Mouse (Mus musculus) ES-Bruce4 (cell line): ENCODE measurements around the gene Ankle1.
A peak's percentile ranks its signal among the peaks of the same experiment; 100 is the strongest.

Experiments
- CTCF ChIP-seq: IDR thresholded peaks from one replicate; pipeline ENCODE4 v1.8.1; 2011; ENCODE audit warnings: low read depth, low read length
- EP300 ChIP-seq: IDR thresholded peaks from 2 replicates; pipeline ENCODE4 v1.6.1; 2011; ENCODE audit warnings: low read depth, low read length; ENCODE audit not compliant: insufficient read depth
- POLR2A ChIP-seq: IDR thresholded peaks from one replicate; pipeline ENCODE4 v1.8.1; 2011; ENCODE audit warnings: low read length; ENCODE audit not compliant: insufficient read depth

GRCm38 (mm10) chr8:71366771-71367528, 38.9 kb upstream of the Ankle1 start, which contains the start of gene Use1:
- peak; percentile 54; the same call in 1 of the 2 replicates for TF ChIP-seq EP300
- TF ChIP-seq CTCF: no peak
- peak; percentile 69 for TF ChIP-seq POLR2A
